Mouse (Mus musculus) E14TG2a.4 (cell line): ENCODE measurements at regions not wholly inside any gene's neighbourhood (a gene's known extent, or its start where the extent isn't known, plus 50 kb on each side); places are given as distances from the start of the nearest gene placed in this dataset.

Experiments used
- CTCF ChIP-seq: conservative IDR thresholded peaks from 2 replicates; pipeline ENCODE4 v1.5.1; 2014; ENCODE audit warnings: low read length
- NANOG ChIP-seq: IDR thresholded peaks from 2 replicates; pipeline ENCODE4 v1.6.1; 2014; ENCODE audit warnings: borderline replicate concordance, low read length, mixed read lengths

- TF ChIP-seq CTCF: no peak
- no peak for TF ChIP-seq NANOG
Observed at GRCm38 (mm10) chr8:107739091-107739490, 150.8 kb upstream of the Psmd7 start.
